Mouse (Mus musculus): ENCODE data around the gene Phactr3. TPM values are rescaled to one million over a fixed set of nuclear protein-coding genes. Genes with fewer than 3 reads are reported as not detected.

Phactr3 gene
- polyA plus RNA-seq, 1 experiment from 2014 or later, result 53.9 TPM

Other genes with a start within 250 kb of the Phactr3 start
- gene Gm14327, start 221.9 kb upstream of the Phactr3 start, polyA plus RNA-seq (2015; fragmentation: Nextera tagmentation; extraction: Ambion mirVana), result 2.3 and 2.4 TPM in 2 replicates
- 0.61 and 0.67 TPM in 2 replicates for gene Zfp972, start 193.4 kb upstream of the Phactr3 start, polyA plus RNA-seq (2015; fragmentation: Nextera tagmentation; extraction: Ambion mirVana)
- 14.4 and 14.5 TPM in 2 replicates for gene Gm14326, start 161.7 kb upstream of the Phactr3 start, polyA plus RNA-seq (2015; fragmentation: Nextera tagmentation; extraction: Ambion mirVana)
- 8.7 and 8.9 TPM in 2 replicates for gene Zfp971, start 95.7 kb upstream of the Phactr3 start, polyA plus RNA-seq (2015; fragmentation: Nextera tagmentation; extraction: Ambion mirVana)
- 13.4 TPM in 2 replicates for gene Zfp931, start 40.5 kb upstream of the Phactr3 start, polyA plus RNA-seq (2015; fragmentation: Nextera tagmentation; extraction: Ambion mirVana)

All from forebrain, embryonic 15.5 days (tissue).